Mouse (Mus musculus): ENCODE data around the gene Dstn. TPM values are rescaled to one million over a fixed set of nuclear protein-coding genes. Genes with fewer than 3 reads are reported as not detected.

Gene Dstn
- polyA plus RNA-seq, 1 experiment from 2014 or later: 736 TPM

DNA sequence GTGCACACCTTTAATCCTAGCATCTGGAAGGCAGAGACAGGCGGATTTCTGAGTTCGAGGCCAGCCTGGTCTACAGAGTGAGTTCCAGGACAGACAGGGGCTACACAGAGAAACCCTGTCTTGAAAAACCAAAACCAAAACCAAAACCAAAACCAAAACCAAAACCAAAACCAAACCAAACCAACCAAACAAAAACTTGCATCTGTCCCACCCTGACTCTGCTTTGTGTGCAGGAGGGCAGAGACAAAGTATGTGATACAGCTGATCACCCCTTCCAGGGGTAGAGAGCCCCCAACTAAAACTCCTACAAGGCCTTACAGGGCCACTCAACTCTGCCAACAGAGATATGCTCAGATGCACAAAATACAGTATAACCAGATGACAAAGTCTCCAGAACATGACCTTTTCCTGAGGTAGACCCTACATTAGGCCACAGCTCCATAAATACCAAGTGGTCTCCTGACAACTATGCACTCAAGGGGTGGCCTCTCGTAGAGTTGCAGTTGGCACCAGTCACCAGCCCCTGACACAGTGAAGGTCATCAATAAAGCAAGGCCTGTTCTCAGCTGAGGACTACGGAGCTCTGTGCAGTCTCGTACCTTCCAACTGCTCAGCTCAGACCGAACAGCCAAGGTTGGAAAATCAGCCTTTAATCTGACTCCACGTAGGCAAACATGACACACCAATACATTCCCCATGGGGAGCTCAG is 77.0 kb downstream of the Dstn start:
- no peaks in the 10 kb centered on the region for H3K27me3 ChIP-seq (replicated peaks)
- ATAC-seq (ENCODE audit: insufficient read depth, low FRiP score, low read depth): no peak
- H3K4me1 ChIP-seq: no peaks in the 10 kb centered on the region
- H3K4me3 ChIP-seq (replicated peaks): no peak overlapping the region
- peaks cover 6% of the 10 kb centered on the region; the same call in 1 of the 2 replicates for H3K36me3 ChIP-seq
- WGBS: 75% methylated on average over 7 of the region's 7 CpGs
- no peak overlapping the region for H3K9ac ChIP-seq
- H3K27ac ChIP-seq: no peak overlapping the region
- no peak overlapping the region for H3K4me2 ChIP-seq
- no peaks in the 10 kb centered on the region for H3K9me3 ChIP-seq

Other genes with a start within 250 kb of the Dstn start
- 2.1 and 3.1 TPM in 2 replicates for gene Bfsp1, start 52.1 kb upstream of the Dstn start, polyA plus RNA-seq (2015; fragmentation: Nextera tagmentation; extraction: Ambion mirVana)
- gene Rrbp1, start 95.9 kb downstream of the Dstn start, polyA plus RNA-seq (2015; fragmentation: Nextera tagmentation; extraction: Ambion mirVana): 130 and 133 TPM in 2 replicates
- 0.33 and 0.59 TPM in 2 replicates for gene Banf2, start 117.7 kb downstream of the Dstn start, polyA plus RNA-seq (2015; fragmentation: Nextera tagmentation; extraction: Ambion mirVana)

Measured in stomach, embryonic 15.5 days (tissue).